Mouse (Mus musculus) testis, adult 2 months (tissue): Measurements from ENCODE around the gene Galns.

Experiments used
- CTCF ChIP-seq: fragments of 200-500 bp; IDR thresholded peaks from 2 replicates; pipeline ENCODE4 v1.5.1; 2012; ENCODE audit warnings: low read depth, mild to moderate bottlenecking, inconsistent platforms, low read length, moderate library complexity; ENCODE audit not compliant: control insufficient read depth, insufficient read depth, insufficient replicate concordance
- POLR2A ChIP-seq: fragments of 200-500 bp; IDR thresholded peaks from 2 replicates; pipeline ENCODE4 v1.6.1; 2012; ENCODE audit warnings: low read depth, mild to moderate bottlenecking, inconsistent platforms, low read length, moderate library complexity; ENCODE audit not compliant: control insufficient read depth

- TF ChIP-seq POLR2A (no peak), CTCF (no peak)
Measured at GRCm38 (mm10) chr8:122648192-122648970, 37.1 kb upstream of the Galns start.
